Mouse (Mus musculus) natural killer cell, adult 2 months (primary cell): ENCODE measurements at regions not wholly inside any gene's neighbourhood (a gene's known extent, or its start where the extent isn't known, plus 50 kb on each side); places are given as distances from the start of the nearest gene placed in this dataset.

ENCODE experiments used
- DNase-seq, 2 experiments: peaks; one replicate each; pipeline ENCODE4 v3.0.0; 2022; ENCODE audit warnings: low spot score in 2 of 2

DNA sequence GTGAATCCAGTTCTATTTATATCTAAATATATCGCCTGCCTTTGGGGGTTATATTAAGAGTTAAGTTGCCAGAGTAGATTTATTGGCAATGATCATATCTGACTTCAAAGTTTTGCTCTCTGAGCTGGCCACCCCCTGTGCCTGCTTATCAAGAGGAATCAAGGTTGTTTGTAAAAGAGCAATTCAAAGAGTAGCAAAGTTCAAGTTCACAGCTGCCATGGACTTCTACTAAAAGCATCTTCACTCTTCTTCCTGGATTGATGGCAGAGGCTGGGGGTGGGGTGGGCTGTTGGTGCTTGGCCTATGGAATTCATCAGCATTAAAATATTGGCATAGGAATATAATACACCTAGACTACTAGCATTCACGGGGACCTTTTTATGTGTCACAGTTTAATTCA is 131.2 kb upstream of the Cxxc4 start:
- no peak for DNase-seq

DNA sequence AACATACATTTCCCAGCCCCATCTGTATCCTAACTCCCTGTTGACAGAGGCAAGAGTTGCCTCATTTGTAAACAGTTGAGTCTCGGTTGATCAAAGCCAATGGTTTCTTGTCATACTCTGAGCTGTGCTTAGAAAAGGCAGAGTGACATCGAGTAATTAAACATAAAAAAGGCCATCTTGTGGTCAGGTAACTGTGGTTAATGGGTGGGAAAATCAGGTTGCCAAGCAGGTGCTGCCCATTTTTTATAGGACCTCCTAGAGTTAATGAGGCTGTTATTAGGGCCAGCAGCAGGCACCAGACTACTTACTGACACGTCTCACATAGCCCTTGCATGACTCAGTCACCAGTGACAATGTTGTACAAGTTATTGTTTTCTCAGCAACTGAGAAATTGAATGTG is 130.7 kb upstream of the Cxxc4 start:
- no peak for DNase-seq

DNA sequence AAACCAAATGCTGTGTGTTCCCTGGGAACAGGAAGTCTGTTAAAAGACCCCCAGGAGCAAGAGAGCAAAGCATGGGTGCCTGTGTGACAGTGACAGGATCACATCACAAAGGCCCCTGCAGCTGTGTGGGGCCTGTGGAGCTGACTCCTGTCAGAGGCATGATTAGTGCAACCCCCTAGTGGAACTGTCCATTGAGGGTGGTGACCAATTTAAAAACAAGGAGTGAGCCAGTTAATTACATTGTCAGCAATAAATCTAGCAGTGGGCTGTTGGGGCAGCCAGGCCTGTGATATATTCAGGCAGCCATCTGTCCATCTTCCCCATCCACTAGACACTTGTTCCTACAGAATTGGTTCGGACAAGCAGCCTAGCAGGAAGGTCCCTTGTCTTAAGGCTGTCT is 121.8 kb upstream of the Cxxc4 start:
- no peak for DNase-seq

DNA sequence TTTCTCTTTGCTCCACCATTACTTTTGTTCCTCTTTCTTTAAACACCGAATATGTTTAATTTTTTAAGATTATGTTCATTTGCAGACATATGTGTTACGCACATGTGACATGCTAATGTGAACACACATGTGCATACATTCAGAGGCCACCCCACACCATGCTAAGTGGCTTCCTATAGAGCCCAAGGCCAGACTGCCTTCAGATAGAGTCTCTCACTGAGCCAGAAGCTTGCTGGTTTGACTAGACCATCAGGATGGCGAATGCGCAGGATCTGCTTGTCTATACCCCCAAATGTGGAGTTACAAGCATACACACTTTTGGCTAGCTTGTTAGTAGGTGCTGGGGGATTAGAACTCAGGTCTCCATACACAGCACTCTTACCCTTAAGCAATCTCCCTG is 121.3 kb upstream of the Cxxc4 start:
- DNase-seq, result no peak

DNA sequence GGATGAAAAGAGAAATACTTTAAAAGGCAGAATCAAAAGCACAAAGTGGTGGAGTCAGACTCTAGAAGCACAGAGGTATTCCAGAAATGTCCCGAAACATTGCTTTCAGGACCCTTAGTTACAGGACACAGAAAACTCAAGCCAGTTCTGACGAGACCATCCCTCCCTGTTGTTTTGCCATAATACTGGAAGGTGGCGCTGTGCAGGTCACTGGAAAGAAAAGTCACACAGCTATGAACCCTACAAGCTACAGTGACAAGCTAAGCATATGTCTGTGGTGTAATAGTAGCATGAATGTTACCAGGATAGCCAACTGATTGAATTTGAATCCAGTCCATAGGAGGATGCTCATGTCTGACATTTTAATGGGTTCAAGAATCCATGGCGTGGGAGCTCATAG is 117.4 kb upstream of the Cxxc4 start:
- DNase-seq, result no peak

DNA sequence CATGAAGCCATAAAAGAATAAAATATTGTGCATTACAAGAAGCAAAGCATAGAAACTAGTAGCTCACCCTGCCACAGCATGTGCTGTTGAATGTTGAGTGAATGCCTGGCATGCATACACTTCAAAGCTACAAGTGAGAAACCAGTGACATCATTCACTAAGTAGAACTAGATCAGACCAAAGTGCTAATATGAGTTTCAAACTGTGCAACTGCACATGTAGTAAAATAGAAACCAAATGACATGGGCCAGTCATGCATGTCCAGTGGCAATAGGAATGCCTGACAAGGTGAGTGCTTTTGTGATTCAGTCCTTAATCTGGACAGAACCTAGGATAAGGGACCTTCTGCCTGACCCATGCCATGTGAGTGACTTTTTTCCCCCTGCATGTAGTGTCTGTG is 111.3 kb upstream of the Cxxc4 start:
- no peak for DNase-seq

DNA sequence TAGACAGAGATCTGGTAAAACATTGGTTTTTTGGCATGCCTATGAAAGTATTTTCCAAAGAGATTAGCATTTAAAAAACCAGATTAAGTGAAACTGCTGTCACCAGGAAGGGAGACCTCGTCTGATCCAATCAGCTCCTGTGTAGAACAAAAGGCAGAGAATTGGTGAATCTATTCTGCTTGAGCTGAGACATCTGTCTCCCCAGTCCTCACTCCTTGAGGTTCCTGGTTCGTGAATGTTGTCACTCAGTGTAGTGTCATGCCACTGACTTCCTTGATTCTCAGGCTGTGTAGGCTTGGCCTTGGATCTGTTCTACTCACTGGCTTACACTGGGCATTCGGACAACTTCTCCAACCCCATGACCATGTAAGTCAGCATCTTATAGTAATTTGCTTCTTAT is 105.9 kb upstream of the Cxxc4 start:
- no peak for DNase-seq

DNA sequence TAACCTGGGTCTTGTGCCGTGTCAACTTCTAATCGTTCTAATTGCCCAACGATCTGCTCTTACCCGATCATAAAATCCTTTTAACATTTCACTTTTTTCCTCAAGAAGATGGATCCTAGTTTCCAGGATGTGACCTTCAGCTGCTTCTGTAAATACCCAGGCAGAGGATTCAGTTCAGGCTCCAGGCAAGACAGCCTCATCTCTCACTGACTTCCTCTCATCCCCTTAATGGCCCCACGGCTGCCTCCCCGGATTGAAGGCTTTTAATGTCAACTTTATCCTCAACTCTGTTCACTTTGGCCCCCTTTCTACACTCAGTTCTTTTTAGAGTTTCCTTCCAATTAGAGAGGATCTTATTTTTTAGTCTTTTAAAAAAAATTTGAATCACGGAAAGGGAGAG is 91.0 kb upstream of the Cxxc4 start:
- no peak for DNase-seq

DNA sequence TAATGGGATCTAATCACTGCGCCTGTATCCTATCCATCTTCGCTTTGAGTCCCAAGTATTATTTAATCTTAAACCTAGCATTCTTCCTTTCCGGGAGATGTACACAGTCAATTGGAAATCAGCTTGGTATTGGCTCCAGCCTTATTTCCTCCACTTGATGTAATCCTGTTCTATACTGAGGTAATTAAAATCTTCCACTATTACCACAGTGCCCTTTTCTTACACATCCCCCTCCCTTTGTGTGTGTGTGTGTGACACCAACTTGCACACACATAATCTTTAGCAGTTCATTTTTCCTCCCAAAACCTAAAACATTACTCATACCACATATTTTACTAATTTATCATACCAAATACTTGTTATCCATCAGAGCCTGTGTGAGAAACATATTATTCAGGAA is 90.3 kb upstream of the Cxxc4 start:
- no peak for DNase-seq

DNA sequence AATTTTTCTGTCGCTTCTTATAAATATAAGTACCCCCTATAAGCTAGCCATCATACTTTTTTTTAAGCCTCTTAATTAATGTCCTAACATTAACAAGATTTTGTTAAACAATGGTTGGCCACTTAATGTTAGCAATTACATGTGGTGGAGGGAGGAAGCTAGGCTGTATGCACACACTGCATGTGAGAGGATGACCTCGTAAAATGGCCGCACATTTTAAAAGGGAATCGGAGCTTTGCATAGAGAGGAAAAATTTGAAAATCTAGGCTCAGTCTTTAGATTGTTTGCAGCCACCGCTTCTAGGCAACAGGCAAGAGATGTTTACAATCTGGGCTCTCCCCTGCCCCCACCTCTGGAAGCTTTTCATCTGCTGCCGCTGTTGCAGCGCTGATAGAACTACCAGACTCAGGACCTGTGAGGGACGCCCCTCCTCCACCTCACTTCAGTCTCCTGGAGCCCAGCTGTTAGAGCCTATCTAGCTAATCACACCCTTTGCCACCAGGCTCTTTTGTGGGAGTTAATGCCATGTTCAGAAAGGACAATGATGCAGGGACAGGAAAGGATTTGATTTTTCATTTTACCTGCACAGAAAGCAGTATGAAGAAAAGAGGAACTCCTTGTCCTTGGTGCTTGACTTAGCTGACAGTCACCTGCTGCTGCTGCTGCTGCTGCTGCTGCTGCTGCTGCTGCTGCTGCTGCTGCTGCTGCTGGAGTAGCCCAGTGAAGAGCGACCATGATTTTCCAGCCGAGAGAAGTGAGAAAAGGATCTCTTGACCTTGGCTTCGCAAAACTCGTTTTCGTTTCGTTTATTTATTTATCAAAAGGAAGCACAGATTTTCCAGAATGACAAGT is 89.7 kb upstream of the Cxxc4 start:
- DNase-seq, result no peak

DNA sequence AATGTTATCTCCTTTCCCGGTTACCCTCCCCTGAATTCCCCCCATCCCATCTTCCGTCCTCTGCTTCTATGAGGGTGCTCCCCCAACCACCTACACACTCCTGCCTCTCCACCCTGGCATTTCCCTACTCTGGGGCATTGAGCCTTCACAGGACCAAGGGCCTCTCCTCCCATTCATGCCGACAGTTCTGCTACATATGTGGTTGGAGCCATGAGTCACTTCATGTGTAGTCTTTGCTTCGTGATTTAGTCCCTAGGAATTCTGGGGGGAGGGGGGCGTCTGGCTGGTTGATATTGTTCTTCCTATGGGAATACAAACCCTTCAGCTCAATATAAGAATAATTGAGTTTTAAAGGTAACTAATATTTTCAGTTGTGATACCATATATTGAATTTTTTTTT is 74.0 kb upstream of the Cxxc4 start:
- DNase-seq, result no peak

DNA sequence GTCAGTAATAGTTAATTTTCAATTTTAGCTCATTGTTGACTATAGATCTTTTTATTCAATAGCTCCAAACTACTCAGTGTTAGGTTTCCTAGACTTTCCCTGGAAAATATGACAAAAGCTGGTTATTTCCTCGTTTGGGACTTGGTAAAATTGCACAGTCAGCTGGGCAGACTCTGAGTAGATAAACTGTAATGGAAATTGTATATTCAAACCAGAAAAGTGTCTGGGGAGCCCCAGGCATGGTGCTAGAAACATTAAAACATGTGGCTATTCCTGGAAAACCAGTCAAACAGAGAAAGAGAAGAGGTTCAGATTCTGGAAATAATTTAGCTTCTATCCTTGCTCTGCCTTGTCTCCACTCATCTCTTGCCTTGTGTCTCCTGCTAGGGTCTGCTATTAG is 66.4 kb upstream of the Cxxc4 start:
- DNase-seq, result no peak

DNA sequence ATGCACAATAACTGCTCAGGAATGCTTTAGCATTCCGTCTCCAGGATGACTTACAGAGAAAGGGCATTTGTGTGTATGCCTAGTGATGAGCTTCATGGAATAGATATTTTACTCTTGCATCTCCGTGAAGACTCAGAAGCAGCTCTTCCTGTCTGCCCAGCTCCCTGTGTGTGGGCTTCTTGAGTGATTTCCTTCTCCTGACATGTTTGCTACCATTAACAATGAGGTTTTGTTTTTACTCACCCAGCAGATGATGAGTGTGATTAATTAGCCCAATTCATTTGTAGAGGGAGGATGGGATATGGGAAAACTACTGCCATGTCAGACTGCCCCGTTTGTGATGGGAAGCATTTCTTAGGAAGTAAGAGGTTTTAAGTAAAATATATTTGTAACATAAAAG is 63.9 kb upstream of the Cxxc4 start:
- no peak for DNase-seq

DNA sequence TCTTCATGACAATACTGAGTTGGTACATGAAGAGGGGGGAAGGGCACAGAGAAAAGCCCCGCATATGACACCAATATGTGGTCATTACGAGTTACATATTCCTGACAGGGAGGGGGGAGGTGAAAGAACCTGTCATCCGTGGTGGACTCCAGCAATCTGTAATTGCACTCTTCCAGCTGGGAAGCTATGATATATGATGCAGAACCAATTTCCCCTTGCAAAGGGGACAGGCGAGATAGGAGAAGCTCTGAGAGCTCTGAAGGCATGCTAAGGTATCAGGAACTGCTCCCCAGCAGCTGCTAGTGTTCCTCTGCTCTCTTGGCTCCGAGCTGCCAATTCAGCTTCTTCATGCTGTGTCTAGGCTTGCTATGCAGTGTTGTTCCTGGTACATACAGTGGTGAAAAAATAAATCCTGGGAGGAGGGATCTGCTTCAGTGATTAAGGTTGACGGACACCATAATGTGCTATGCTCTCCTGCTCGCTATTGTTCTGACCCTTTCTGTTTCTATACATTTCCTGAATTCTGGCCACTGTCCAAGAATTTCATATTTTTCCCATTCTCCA is 57.7 kb upstream of the Cxxc4 start:
- no peak for DNase-seq

DNA sequence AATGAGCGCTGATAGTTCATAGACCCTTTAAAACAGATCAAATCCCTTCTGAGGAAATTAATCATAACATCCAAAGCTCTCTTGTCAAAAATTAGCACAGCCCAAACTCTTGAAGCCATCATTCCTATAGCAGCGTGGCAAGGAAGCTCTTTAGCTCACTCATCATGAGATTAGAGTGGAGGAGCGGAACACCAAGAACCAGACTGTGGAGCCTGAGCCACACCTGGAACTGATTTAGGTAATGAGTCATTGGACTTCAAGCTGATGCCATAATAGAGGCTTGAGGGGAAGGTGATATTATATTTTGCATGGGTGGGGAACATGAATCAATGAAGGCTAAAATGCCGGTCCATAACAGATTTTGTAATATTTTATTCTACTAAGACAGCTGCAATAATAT is 52.2 kb upstream of the Cxxc4 start:
- DNase-seq, result no peak
